Mouse (Mus musculus): ENCODE measurements around the gene Sema3c. TPM values are rescaled to one million over a fixed set of nuclear protein-coding genes. Genes with fewer than 3 reads are reported as not detected.

Sema3c gene
- total and polyA plus RNA-seq, 2 experiments = 0.28 to 0.55 TPM

DNA sequence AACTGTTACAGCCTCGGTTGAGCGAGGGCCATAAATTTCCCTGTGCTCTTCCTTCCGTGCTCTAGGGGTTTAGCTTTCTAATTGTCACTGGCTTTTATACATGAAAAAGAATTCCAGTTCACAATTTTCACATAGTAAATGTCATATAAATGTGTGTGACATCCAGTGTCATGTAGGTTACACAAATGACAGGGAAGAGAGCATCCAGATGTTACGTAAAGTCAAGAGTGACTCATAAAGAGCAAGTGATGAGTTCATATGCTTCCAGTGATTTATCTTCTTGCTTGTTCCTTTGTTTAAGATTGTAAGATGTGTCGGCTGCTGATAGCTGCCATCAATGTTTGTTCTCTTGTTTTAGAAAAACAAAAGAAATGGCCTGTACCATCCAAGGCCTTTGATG lies 154.0 kb downstream of the Sema3c start:
- H3K36me3 ChIP-seq (ENCODE audit: control insufficient read depth, insufficient read depth, low read length) = no peaks in the 10 kb centered on the region
- no peaks in the 10 kb centered on the region for H3K27me3 ChIP-seq (ENCODE audit: control insufficient read depth, insufficient read depth, low read length)
- H3K27ac ChIP-seq (replicated peaks; ENCODE audit: insufficient read depth, low read depth, low read length) = no peak overlapping the region
- 72% methylated on average over 5 of the region's 5 CpGs for WGBS
- no peak overlapping the region for H3K9ac ChIP-seq (ENCODE audit: low read depth, low read length)
- no peak overlapping the region for H3K4me3 ChIP-seq (ENCODE audit: insufficient read depth, low read depth, low read length)
- DNase-seq (ENCODE audit: extremely low read depth, low read depth, low spot score) = no peak
- TF ChIP-seq POLR2A (IDR thresholded peaks at IDR 0.05; ENCODE audit: extremely low read depth, insufficient read depth, low read length) (no peak), CTCF (IDR thresholded peaks at IDR 0.05; ENCODE audit: low read depth, low read length) (no peak)
- no peaks in the 10 kb centered on the region for H3K4me1 ChIP-seq (ENCODE audit: control insufficient read depth, insufficient read depth, low read length)
- no peaks in the 10 kb centered on the region for H3K79me2 ChIP-seq (ENCODE audit: control insufficient read depth, insufficient read depth, low read length)

GRCm38 (mm10) chr5:17739805-17740204 lies 165.7 kb downstream of the Sema3c start:
- no peaks in the 10 kb centered on the region for H3K4me1 ChIP-seq (ENCODE audit: control insufficient read depth, insufficient read depth, low read length)
- 29% methylated on average over 3 of the region's 3 CpGs for WGBS
- peak; percentile 62 for DNase-seq (ENCODE audit: extremely low read depth, low read depth, low spot score)
- no peaks in the 10 kb centered on the region for H3K79me2 ChIP-seq (ENCODE audit: control insufficient read depth, insufficient read depth, low read length)
- H3K4me3 ChIP-seq (ENCODE audit: insufficient read depth, low read depth, low read length) = no peak overlapping the region
- no peak overlapping the region for H3K9ac ChIP-seq (ENCODE audit: low read depth, low read length)
- no peaks in the 10 kb centered on the region for H3K27me3 ChIP-seq (ENCODE audit: control insufficient read depth, insufficient read depth, low read length)
- TF ChIP-seq POLR2A (IDR thresholded peaks at IDR 0.05; ENCODE audit: extremely low read depth, insufficient read depth, low read length) = no peak
- TF ChIP-seq CTCF (IDR thresholded peaks at IDR 0.05; ENCODE audit: low read depth, low read length) = no peak
- no peak overlapping the region for H3K27ac ChIP-seq (replicated peaks; ENCODE audit: insufficient read depth, low read depth, low read length)
- H3K36me3 ChIP-seq (ENCODE audit: control insufficient read depth, insufficient read depth, low read length) = no peaks in the 10 kb centered on the region

DNA sequence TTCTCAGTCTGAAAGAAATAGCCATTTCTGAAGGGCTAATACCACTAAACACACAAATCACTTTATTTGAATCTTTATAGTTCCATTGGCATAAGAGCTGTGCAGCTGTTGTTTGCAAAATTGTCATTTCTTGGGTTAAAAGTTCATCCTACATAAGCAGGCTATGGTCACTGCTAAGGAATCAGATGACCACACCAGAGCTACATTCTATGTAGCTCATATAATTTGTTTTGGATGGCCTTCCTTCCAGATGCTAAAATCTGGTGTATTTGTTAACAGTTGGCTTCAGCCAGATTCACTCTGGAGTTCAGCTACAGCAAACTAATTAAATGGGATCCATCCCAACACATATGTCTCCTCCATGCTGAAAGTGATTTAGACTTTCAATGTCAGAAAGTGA lies 172.4 kb downstream of the Sema3c start:
- Histone ChIP-seq H3K79me2 (ENCODE audit: control insufficient read depth, insufficient read depth, low read length) (no peaks in the 10 kb centered on the region), H3K27me3 (ENCODE audit: control insufficient read depth, insufficient read depth, low read length) (no peaks in the 10 kb centered on the region), H3K27ac (replicated peaks; ENCODE audit: insufficient read depth, low read depth, low read length) (no peak overlapping the region), H3K4me1 (ENCODE audit: control insufficient read depth, insufficient read depth, low read length) (no peaks in the 10 kb centered on the region), H3K9ac (ENCODE audit: low read depth, low read length) (no peak overlapping the region), H3K4me3 (ENCODE audit: insufficient read depth, low read depth, low read length) (no peak overlapping the region), H3K36me3 (ENCODE audit: control insufficient read depth, insufficient read depth, low read length) (no peaks in the 10 kb centered on the region)
- no peak for DNase-seq (ENCODE audit: extremely low read depth, low read depth, low spot score)
- TF ChIP-seq POLR2A (IDR thresholded peaks at IDR 0.05; ENCODE audit: extremely low read depth, insufficient read depth, low read length) (no peak), CTCF (IDR thresholded peaks at IDR 0.05; ENCODE audit: low read depth, low read length) (no peak)

GRCm38 (mm10) chr5:17747143-17747542 lies 173.1 kb downstream of the Sema3c start:
- no peaks in the 10 kb centered on the region for H3K79me2 ChIP-seq (ENCODE audit: control insufficient read depth, insufficient read depth, low read length)
- no peaks in the 10 kb centered on the region for H3K36me3 ChIP-seq (ENCODE audit: control insufficient read depth, insufficient read depth, low read length)
- no peak for DNase-seq (ENCODE audit: extremely low read depth, low read depth, low spot score)
- 31% methylated on average over 5 of the region's 5 CpGs for WGBS
- H3K27me3 ChIP-seq (ENCODE audit: control insufficient read depth, insufficient read depth, low read length) = no peaks in the 10 kb centered on the region
- H3K27ac ChIP-seq (replicated peaks; ENCODE audit: insufficient read depth, low read depth, low read length) = no peak overlapping the region
- no peak for TF ChIP-seq POLR2A (IDR thresholded peaks at IDR 0.05; ENCODE audit: extremely low read depth, insufficient read depth, low read length)
- no peak for TF ChIP-seq CTCF (IDR thresholded peaks at IDR 0.05; ENCODE audit: low read depth, low read length)
- no peak overlapping the region for H3K9ac ChIP-seq (ENCODE audit: low read depth, low read length)
- H3K4me1 ChIP-seq (ENCODE audit: control insufficient read depth, insufficient read depth, low read length) = no peaks in the 10 kb centered on the region
- no peak overlapping the region for H3K4me3 ChIP-seq (ENCODE audit: insufficient read depth, low read depth, low read length)

DNA sequence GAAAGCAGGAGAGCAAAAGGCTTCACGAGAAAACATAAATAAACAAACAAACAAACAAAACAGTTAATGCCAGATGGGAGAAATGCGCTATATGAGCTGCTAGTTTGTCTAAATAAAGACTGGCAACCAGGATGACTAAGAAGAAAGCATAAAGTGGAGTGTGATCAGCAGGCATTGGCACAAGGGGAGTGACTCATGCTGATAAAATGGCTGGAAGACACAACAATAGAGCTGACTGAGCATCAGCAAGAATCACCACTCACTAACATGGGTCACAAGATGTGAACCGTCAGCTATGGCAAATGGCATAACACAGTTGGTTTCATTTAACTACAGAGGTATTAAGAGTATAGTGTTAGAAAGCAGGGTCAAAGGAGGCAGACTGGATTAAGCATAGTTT lies 174.2 kb downstream of the Sema3c start:
- WGBS = 78% methylated on average over 3 of the region's 3 CpGs
- H3K4me3 ChIP-seq (ENCODE audit: insufficient read depth, low read depth, low read length) = no peak overlapping the region
- H3K9ac ChIP-seq (ENCODE audit: low read depth, low read length) = no peak overlapping the region
- no peaks in the 10 kb centered on the region for H3K27me3 ChIP-seq (ENCODE audit: control insufficient read depth, insufficient read depth, low read length)
- DNase-seq (ENCODE audit: extremely low read depth, low read depth, low spot score) = no peak
- TF ChIP-seq POLR2A (IDR thresholded peaks at IDR 0.05; ENCODE audit: extremely low read depth, insufficient read depth, low read length) (no peak), CTCF (IDR thresholded peaks at IDR 0.05; ENCODE audit: low read depth, low read length) (no peak)
- H3K36me3 ChIP-seq (ENCODE audit: control insufficient read depth, insufficient read depth, low read length) = no peaks in the 10 kb centered on the region
- no peaks in the 10 kb centered on the region for H3K79me2 ChIP-seq (ENCODE audit: control insufficient read depth, insufficient read depth, low read length)
- no peak overlapping the region for H3K27ac ChIP-seq (replicated peaks; ENCODE audit: insufficient read depth, low read depth, low read length)
- H3K4me1 ChIP-seq (ENCODE audit: control insufficient read depth, insufficient read depth, low read length) = no peaks in the 10 kb centered on the region

- Histone ChIP-seq H3K27me3 (ENCODE audit: control insufficient read depth, insufficient read depth, low read length) (no peaks in the 10 kb centered on the region), H3K27ac (replicated peaks; ENCODE audit: insufficient read depth, low read depth, low read length) (no peak overlapping the region), H3K4me3 (ENCODE audit: insufficient read depth, low read depth, low read length) (no peak overlapping the region), H3K79me2 (ENCODE audit: control insufficient read depth, insufficient read depth, low read length) (no peaks in the 10 kb centered on the region), H3K36me3 (ENCODE audit: control insufficient read depth, insufficient read depth, low read length) (no peaks in the 10 kb centered on the region), H3K9ac (ENCODE audit: low read depth, low read length) (no peak overlapping the region), H3K4me1 (ENCODE audit: control insufficient read depth, insufficient read depth, low read length) (no peaks in the 10 kb centered on the region)
- 78% methylated on average over 7 of the region's 7 CpGs for WGBS
- DNase-seq (ENCODE audit: extremely low read depth, low read depth, low spot score) = no peak
- no peak for TF ChIP-seq CTCF (IDR thresholded peaks at IDR 0.05; ENCODE audit: low read depth, low read length)
- no peak for TF ChIP-seq POLR2A (IDR thresholded peaks at IDR 0.05; ENCODE audit: extremely low read depth, insufficient read depth, low read length)
Observed at GRCm38 (mm10) chr5:17753471-17754005, 179.5 kb downstream of the Sema3c start.
